ENCODE assay signal across 10 mouse cellular contexts in the genomic region with DNA sequence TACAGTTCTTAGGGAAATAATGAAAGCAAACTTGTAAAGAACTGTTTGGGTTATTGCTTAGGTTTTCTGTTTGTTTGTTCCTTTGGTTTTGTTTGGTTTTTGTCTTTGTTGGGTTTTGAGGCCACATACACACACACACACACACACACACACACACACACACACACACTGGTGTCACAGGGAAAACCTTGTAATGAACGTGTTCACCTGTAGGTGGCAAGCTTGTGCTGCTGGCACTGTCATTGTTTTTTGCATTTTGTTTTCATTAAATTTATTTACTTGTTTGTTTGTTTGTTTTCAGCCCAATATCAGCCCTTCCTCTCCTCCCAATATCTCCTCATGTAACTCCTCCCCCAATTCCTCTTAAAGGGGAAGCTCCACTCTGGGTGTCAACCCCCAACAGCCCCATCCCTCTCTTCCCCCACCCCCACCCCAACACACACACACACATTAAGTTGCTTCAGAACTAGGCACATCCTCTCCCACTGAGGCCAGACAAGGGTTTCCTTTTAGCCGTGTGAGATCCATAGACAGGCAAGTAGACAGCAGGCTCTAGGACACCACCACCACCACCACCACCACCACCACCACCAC. TPM values are rescaled to one million over a fixed set of nuclear protein-coding genes. Genes with fewer than 3 reads are reported as not detected.
A peak's percentile ranks its signal among the peaks of the same experiment; 100 is the strongest.
DNase-seq lines count a peak whose midpoint lies in the region; ATAC-seq and TF ChIP-seq lines count a peak whose summit lies in the region.
"Had no signal": no experiment of that assay in that cellular context is flagged by ENCODE, and none has a peak within 500 bp of the region (broad histone marks: within the 10 kb centered on the region; RNA-seq: fewer than 3 reads in every experiment).

No protein-coding gene starts in this region.

- ATAC-seq in midbrain, embryonic 12.5 days (ENCODE audit: low FRiP score, low read depth): peak; percentile 60
- no peak for ATAC-seq in midbrain, embryonic 16.5 days
- ATAC-seq in forebrain, embryonic 15.5 days (replicated peaks): peak; percentile 29; the same call in 1 of the 2 replicates
- peak; percentile 58; the same call in 1 of the 2 replicates for ATAC-seq in stomach, embryonic 14.5 days (ENCODE audit: insufficient number of reproducible peaks, insufficient read depth, low FRiP score, low read depth)

- no peaks in the 10 kb centered on the region for H3K36me3 ChIP-seq in midbrain, embryonic 12.5 days
- no peaks in the 10 kb centered on the region for H3K36me3 ChIP-seq in midbrain, embryonic 16.5 days (ENCODE audit: control insufficient read depth, insufficient read depth, low read length)
- no peaks in the 10 kb centered on the region for H3K36me3 ChIP-seq in forebrain, embryonic 15.5 days
- no peaks in the 10 kb centered on the region for H3K36me3 ChIP-seq in stomach, embryonic 14.5 days (ENCODE audit: control insufficient read depth, insufficient read depth, low read length)
- H3K36me3 ChIP-seq: hindbrain, embryonic 15.5 days had no signal

- peaks cover 13% of the 10 kb centered on the region; the same call in 1 of the 2 replicates for H3K27me3 ChIP-seq in midbrain, embryonic 12.5 days
- H3K27me3 ChIP-seq in midbrain, embryonic 16.5 days (ENCODE audit: control insufficient read depth, insufficient read depth, low read depth, low read length): no peaks in the 10 kb centered on the region; the same call in 1 of the 2 replicates
- no peaks in the 10 kb centered on the region for H3K27me3 ChIP-seq in forebrain, embryonic 15.5 days
- no peaks in the 10 kb centered on the region for H3K27me3 ChIP-seq in stomach, embryonic 14.5 days (ENCODE audit: control insufficient read depth, insufficient read depth, low read length)

- no peak overlapping the region for H3K4me2 ChIP-seq in midbrain, embryonic 12.5 days (replicated peaks)
- no peak overlapping the region for H3K4me2 ChIP-seq in midbrain, embryonic 16.5 days (ENCODE audit: low read length)
- H3K4me2 ChIP-seq in forebrain, embryonic 15.5 days (replicated peaks): no peak overlapping the region
- no peak overlapping the region for H3K4me2 ChIP-seq in stomach, embryonic 14.5 days (replicated peaks; ENCODE audit: low read depth, low read length)
- H3K4me2 ChIP-seq: hindbrain, embryonic 15.5 days had no signal

- no peak overlapping the region for H3K27ac ChIP-seq in gastrocnemius, adult 2 months
- no peak overlapping the region for H3K27ac ChIP-seq in midbrain, embryonic 12.5 days (replicated peaks)
- no peak overlapping the region for H3K27ac ChIP-seq in midbrain, embryonic 16.5 days (ENCODE audit: low read length)
- no peak overlapping the region for H3K27ac ChIP-seq in forebrain, embryonic 15.5 days (replicated peaks)
- H3K27ac ChIP-seq in stomach, embryonic 14.5 days (ENCODE audit: low read length): no peak overlapping the region
- H3K27ac ChIP-seq: hindbrain, embryonic 15.5 days had no signal

- no peak overlapping the region for H3K9ac ChIP-seq in midbrain, embryonic 12.5 days (replicated peaks)
- no peak overlapping the region for H3K9ac ChIP-seq in midbrain, embryonic 16.5 days (ENCODE audit: low read depth, low read length)
- no peak overlapping the region for H3K9ac ChIP-seq in forebrain, embryonic 15.5 days (replicated peaks)
- H3K9ac ChIP-seq in stomach, embryonic 14.5 days (replicated peaks; ENCODE audit: low read depth, low read length): no peak overlapping the region
- H3K9ac ChIP-seq: hindbrain, embryonic 15.5 days had no signal

- no peaks in the 10 kb centered on the region for H3K9me3 ChIP-seq in midbrain, embryonic 12.5 days
- H3K9me3 ChIP-seq in midbrain, embryonic 16.5 days (replicated peaks; ENCODE audit: control insufficient read depth, low read length, poor library complexity, severe bottlenecking): no peaks in the 10 kb centered on the region
- H3K9me3 ChIP-seq in forebrain, embryonic 15.5 days: no peaks in the 10 kb centered on the region
- H3K9me3 ChIP-seq in stomach, embryonic 14.5 days (ENCODE audit: control insufficient read depth, low read depth, low read length): no peaks in the 10 kb centered on the region
- H3K9me3 ChIP-seq: hindbrain, embryonic 15.5 days had no signal

- H3K4me1 ChIP-seq in midbrain, embryonic 12.5 days: no peaks in the 10 kb centered on the region
- H3K4me1 ChIP-seq in midbrain, embryonic 16.5 days (ENCODE audit: control insufficient read depth, insufficient read depth, low read length): no peaks in the 10 kb centered on the region
- H3K4me1 ChIP-seq in forebrain, embryonic 15.5 days: no peaks in the 10 kb centered on the region
- H3K4me1 ChIP-seq in stomach, embryonic 14.5 days (ENCODE audit: control insufficient read depth, insufficient read depth, low read length): no peaks in the 10 kb centered on the region
- H3K4me1 ChIP-seq: hindbrain, embryonic 15.5 days had no signal

- 13% methylated on average over 2 of the region's 2 CpGs for WGBS in midbrain, embryonic 12.5 days
- WGBS in midbrain, embryonic 16.5 days: 26% methylated on average over 2 of the region's 2 CpGs
- WGBS in forebrain, embryonic 15.5 days: 15% methylated on average over 2 of the region's 2 CpGs
- WGBS in stomach, embryonic 14.5 days: 32% methylated on average over 2 of the region's 2 CpGs

- peak; percentile 41 for TF ChIP-seq CTCF in gastrocnemius, adult 2 months (IDR thresholded peaks at IDR 0.05)

- H3K4me3 ChIP-seq in gastrocnemius, adult 2 months: no peak overlapping the region
- H3K4me3 ChIP-seq in midbrain, embryonic 12.5 days: no peak overlapping the region
- H3K4me3 ChIP-seq in midbrain, embryonic 16.5 days (ENCODE audit: low read depth, low read length): no peak overlapping the region
- H3K4me3 ChIP-seq in forebrain, embryonic 15.5 days: no peak overlapping the region
- no peak overlapping the region for H3K4me3 ChIP-seq in stomach, embryonic 14.5 days (ENCODE audit: low read depth, low read length)
- H3K4me3 ChIP-seq: erythroblast, embryonic 14.5 days; hindbrain, embryonic 15.5 days had no signal

- intact Hi-C loops in gastrocnemius, adult 2 months (cut with DNase I): no loop called here
- intact Hi-C loops in gastrocnemius, postnatal 14 days (cut with DNase I; ENCODE audit: low total_unique reads): no loop called here

- no peak for DNase-seq in gastrocnemius, adult 2 months
- no peak for DNase-seq in gastrocnemius, postnatal 14 days
- no peak for DNase-seq in left cerebral cortex, adult 8-10 months (ENCODE audit: low spot score in 2 of 2)
- DNase-seq in spleen, postnatal 4 days (ENCODE audit: low spot score in 2 of 2): no peak

RNA-seq across cellular contexts. Expression of gene Sim1, which starts 13.0 kb away (rescaled TPM):
- under 1 TPM in 1 of 2 experiments, not detected in 1; 0.47 TPM for total RNA-seq in gastrocnemius, adult 2 months (2021)
- total RNA-seq in gastrocnemius, postnatal 14 days (2021): under 1 TPM; 0.27 to 0.47 TPM
- 5.1 and 6.0 TPM in 2 replicates for polyA plus RNA-seq in midbrain, embryonic 12.5 days (2016; fragmentation: Nextera tagmentation; extraction: Ambion mirVana)
- 2.0 and 2.8 TPM in 2 replicates for polyA plus RNA-seq in midbrain, embryonic 16.5 days (2015; fragmentation: Nextera tagmentation; extraction: Ambion mirVana)
- polyA plus RNA-seq in forebrain, embryonic 15.5 days (2015; fragmentation: Nextera tagmentation; extraction: Ambion mirVana): 0.64 and 1.8 TPM in 2 replicates
- 0.18 TPM in 1 of 2 replicates, not detected in the other for polyA plus RNA-seq in stomach, embryonic 14.5 days (2014; fragmentation: Nextera tagmentation; extraction: Ambion mirVana)
- under 1 TPM; 0.06 to 0.60 (median 0.44) TPM for total RNA-seq in left cerebral cortex, adult 8-10 months (2022)
- polyA plus RNA-seq: erythroblast, embryonic 14.5 days had no signal
